9 mouse cellular contexts compared by ENCODE assay signal in the genomic region with DNA sequence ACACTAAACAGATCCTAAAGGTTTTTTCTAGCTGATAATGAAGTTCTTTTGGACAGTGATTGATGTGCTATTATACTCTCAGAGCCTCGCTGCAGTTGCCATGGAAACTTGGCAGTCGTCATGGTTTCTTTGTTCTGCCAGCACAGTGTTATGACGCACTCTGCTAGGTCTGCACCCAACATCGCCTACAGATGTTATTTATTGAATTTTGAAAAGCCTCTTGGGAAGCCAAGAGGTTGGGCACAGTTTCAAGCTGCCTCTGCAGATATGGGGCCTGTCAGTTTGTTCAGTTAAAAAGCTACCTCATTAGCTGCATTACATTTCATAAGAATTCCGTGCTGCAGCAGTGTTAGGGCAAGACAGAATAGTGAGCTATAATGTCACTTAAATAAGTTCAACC.
DNase-seq lines count a peak whose midpoint lies in the region; ATAC-seq and TF ChIP-seq lines count a peak whose summit lies in the region.
"Had no signal": no experiment of that assay in that cellular context is flagged by ENCODE, and none has a peak within 500 bp of the region (broad histone marks: within the 10 kb centered on the region; RNA-seq: fewer than 3 reads in every experiment).

No protein-coding gene starts in this region.

- peak overlapping the region; percentile 77 for H3K27ac ChIP-seq in left cerebral cortex, adult 2 months
- peak overlapping the region; percentile 8; the same call in 1 of the 2 replicates for H3K27ac ChIP-seq in midbrain, embryonic 11.5 days (ENCODE audit: low read depth, low read length)
- H3K27ac ChIP-seq: liver, embryonic 15.5 days had no signal

- ATAC-seq in cerebellum, adult (ENCODE audit: insufficient number of reproducible peaks, low FRiP score, low TSS enrichment) = no peak
- peak; percentile 94 for ATAC-seq in midbrain, embryonic 11.5 days (ENCODE audit: low FRiP score)

- H3K4me3 ChIP-seq in left cerebral cortex, adult 2 months = no peak overlapping the region
- H3K4me3 ChIP-seq in midbrain, embryonic 11.5 days (ENCODE audit: low read depth, low read length) = no peak overlapping the region
- H3K4me3 ChIP-seq: liver, embryonic 15.5 days had no signal

- no peak overlapping the region for H3K4me2 ChIP-seq in midbrain, embryonic 11.5 days
- H3K4me2 ChIP-seq: liver, embryonic 15.5 days had no signal

- intact Hi-C loops in left cerebral cortex, adult 2 months (cut with DNase I) = loop anchor here (2.0 kb wide), 2 partner anchors 58 to 130 kb away; no protein-coding TSS in a partner anchor

- no peaks in the 10 kb centered on the region for H3K9me3 ChIP-seq in midbrain, embryonic 11.5 days (ENCODE audit: control insufficient read depth, low read length)
- H3K9me3 ChIP-seq: liver, embryonic 15.5 days had no signal

- H3K27me3 ChIP-seq in midbrain, embryonic 11.5 days (ENCODE audit: control insufficient read depth, insufficient read depth, low read length) = no peaks in the 10 kb centered on the region
- no peaks in the 10 kb centered on the region for H3K27me3 ChIP-seq in splenic B cell, adult 2 months (ENCODE audit: control insufficient read depth, insufficient read depth, low read length, poor library complexity, severe bottlenecking)
- H3K27me3 ChIP-seq: liver, embryonic 15.5 days had no signal

- H3K4me1 ChIP-seq in midbrain, embryonic 11.5 days (ENCODE audit: control insufficient read depth, insufficient read depth, low read length) = peaks cover 14% of the 10 kb centered on the region
- H3K4me1 ChIP-seq: liver, embryonic 15.5 days had no signal

- WGBS in midbrain, embryonic 11.5 days = 12% methylated on average over 5 of the region's 5 CpGs

- no peak overlapping the region for H3K9ac ChIP-seq in midbrain, embryonic 11.5 days (ENCODE audit: low read length)
- H3K9ac ChIP-seq: liver, embryonic 15.5 days had no signal

- H3K36me3 ChIP-seq in midbrain, embryonic 11.5 days (ENCODE audit: control insufficient read depth, insufficient read depth, low read length) = no peaks in the 10 kb centered on the region
- no peaks in the 10 kb centered on the region for H3K36me3 ChIP-seq in splenic B cell, adult 2 months (ENCODE audit: control insufficient read depth, insufficient read depth, low read length, poor library complexity, severe bottlenecking)

- TF ChIP-seq CTCF in left cerebral cortex, adult 2 months (IDR thresholded peaks at IDR 0.05) = no peak

- DNase-seq in cerebellum, adult 11 months = peak; percentile 4
- DNase-seq in embryo, embryonic 10.5 days (ENCODE audit: low spot score) = peak; percentile 88
- DNase-seq in gastrocnemius, postnatal 10 days = peak; percentile 49
- DNase-seq in induced T-regulatory cell, adult 2 months (ENCODE audit: low read depth) = peak; percentile 23
- peak; percentile 76 to 84 for DNase-seq in left cerebral cortex, adult 2 months (ENCODE audit: extremely low spot score in 1 of 2, low spot score in 2 of 2)
- peak; percentile 95 for DNase-seq in midbrain, embryonic 11.5 days (ENCODE audit: low spot score, missing footprints)
- DNase-seq in splenic B cell, adult 2 months (ENCODE audit: low read depth, low spot score) = peak; percentile 7

Comparison
In these comparisons a context has a peak if more than half of its experiments do, and no peak if none do; other contexts are left out.
1. DNase-seq: peak in every context shown above with its lines; median percentile 95 in midbrain, embryonic 11.5 days; 88 in embryo, embryonic 10.5 days; 80 in left cerebral cortex, adult 2 months; 49 in gastrocnemius, postnatal 10 days; 23 in induced T-regulatory cell, adult 2 months; 7 in splenic B cell, adult 2 months; 4 in cerebellum, adult 11 months.